Mouse (Mus musculus): Measurements from ENCODE around the gene Plekhg1. TPM values are rescaled to one million over a fixed set of nuclear protein-coding genes. Genes with fewer than 3 reads are reported as not detected.
A peak's percentile ranks its signal among the peaks of the same experiment; 100 is the strongest.

The Plekhg1 gene
- polyA plus RNA-seq, 1 experiment = 8.7 TPM

GRCm38 (mm10) chr10:3740504-3741388 is 582 bp downstream of the Plekhg1 start:
- H3K27ac ChIP-seq (ENCODE audit: insufficient read depth, low read length) = 0 out of 2 replicates have a peak overlapping the region, but pooled peaks have one; percentile 0
- H3K4me1 ChIP-seq (ENCODE audit: control insufficient read depth, insufficient read depth, low read length) = no peaks in the 10 kb centered on the region
- peak overlapping the region; percentile 57 for H3K4me3 ChIP-seq (ENCODE audit: insufficient read depth, low read length)
- TF ChIP-seq POLR2A (IDR thresholded peaks at IDR 0.05; ENCODE audit: low read depth, low read length) (0 out of 2 replicates have a peak, but pooled peaks have one; percentile 15), CTCF (IDR thresholded peaks at IDR 0.05; ENCODE audit: borderline replicate concordance, insufficient read depth, low read length) (no peak)

- Histone ChIP-seq H3K4me3 (ENCODE audit: insufficient read depth, low read length) (no peak overlapping the region), H3K4me1 (ENCODE audit: control insufficient read depth, insufficient read depth, low read length) (no peaks in the 10 kb centered on the region; the same call in 1 of the 2 replicates), H3K27ac (ENCODE audit: insufficient read depth, low read length) (no peak overlapping the region)
- no peak for TF ChIP-seq CTCF (IDR thresholded peaks at IDR 0.05; ENCODE audit: borderline replicate concordance, insufficient read depth, low read length)
- TF ChIP-seq POLR2A (IDR thresholded peaks at IDR 0.05; ENCODE audit: low read depth, low read length) = no peak
Measured at GRCm38 (mm10) chr10:3741791-3742190, 1.6 kb downstream of the Plekhg1 start.

- H3K4me1 ChIP-seq (ENCODE audit: control insufficient read depth, insufficient read depth, low read length) = no peaks in the 10 kb centered on the region; the same call in 1 of the 2 replicates
Measured at GRCm38 (mm10) chr10:3743069-3743468, 2.9 kb downstream of the Plekhg1 start.

GRCm38 (mm10) chr10:3743826-3744225 is 3.7 kb downstream of the Plekhg1 start:
- Histone ChIP-seq H3K4me3 (ENCODE audit: insufficient read depth, low read length) (no peak overlapping the region), H3K27ac (ENCODE audit: insufficient read depth, low read length) (no peak overlapping the region), H3K4me1 (ENCODE audit: control insufficient read depth, insufficient read depth, low read length) (no peaks in the 10 kb centered on the region; the same call in 1 of the 2 replicates)
- TF ChIP-seq POLR2A (IDR thresholded peaks at IDR 0.05; ENCODE audit: low read depth, low read length) (no peak), CTCF (IDR thresholded peaks at IDR 0.05; ENCODE audit: borderline replicate concordance, insufficient read depth, low read length) (no peak)

More at GRCm38 (mm10) chr10:3743069-3743468, 2.9 kb downstream of the Plekhg1 start:
- Histone ChIP-seq H3K27ac (ENCODE audit: insufficient read depth, low read length) (no peak overlapping the region), H3K4me3 (ENCODE audit: insufficient read depth, low read length) (no peak overlapping the region)
- TF ChIP-seq CTCF (IDR thresholded peaks at IDR 0.05; ENCODE audit: borderline replicate concordance, insufficient read depth, low read length) (no peak), POLR2A (IDR thresholded peaks at IDR 0.05; ENCODE audit: low read depth, low read length) (no peak)

GRCm38 (mm10) chr10:3746794-3747518 is 6.8 kb downstream of the Plekhg1 start:
- no peak overlapping the region for H3K4me3 ChIP-seq (ENCODE audit: insufficient read depth, low read length)
- no peak overlapping the region for H3K27ac ChIP-seq (ENCODE audit: insufficient read depth, low read length)
- H3K4me1 ChIP-seq (ENCODE audit: control insufficient read depth, insufficient read depth, low read length) = no peaks in the 10 kb centered on the region; the same call in 1 of the 2 replicates
- TF ChIP-seq POLR2A (IDR thresholded peaks at IDR 0.05; ENCODE audit: low read depth, low read length) (no peak), CTCF (IDR thresholded peaks at IDR 0.05; ENCODE audit: borderline replicate concordance, insufficient read depth, low read length) (no peak)

- Histone ChIP-seq H3K27ac (ENCODE audit: insufficient read depth, low read length) (no peak overlapping the region), H3K4me3 (ENCODE audit: insufficient read depth, low read length) (no peak overlapping the region), H3K4me1 (ENCODE audit: control insufficient read depth, insufficient read depth, low read length) (no peaks in the 10 kb centered on the region; the same call in 1 of the 2 replicates)
- TF ChIP-seq POLR2A (IDR thresholded peaks at IDR 0.05; ENCODE audit: low read depth, low read length) (no peak), CTCF (IDR thresholded peaks at IDR 0.05; ENCODE audit: borderline replicate concordance, insufficient read depth, low read length) (no peak)
Measured at GRCm38 (mm10) chr10:3749580-3749979, 9.4 kb downstream of the Plekhg1 start.

GRCm38 (mm10) chr10:3761992-3762391 is 21.8 kb downstream of the Plekhg1 start:
- no peak for TF ChIP-seq POLR2A (IDR thresholded peaks at IDR 0.05; ENCODE audit: low read depth, low read length)
- TF ChIP-seq CTCF (IDR thresholded peaks at IDR 0.05; ENCODE audit: borderline replicate concordance, insufficient read depth, low read length) = no peak
- H3K27ac ChIP-seq (ENCODE audit: insufficient read depth, low read length) = no peak overlapping the region
- no peak overlapping the region for H3K4me3 ChIP-seq (ENCODE audit: insufficient read depth, low read length)
- no peaks in the 10 kb centered on the region for H3K4me1 ChIP-seq (ENCODE audit: control insufficient read depth, insufficient read depth, low read length)

- Histone ChIP-seq H3K4me3 (ENCODE audit: insufficient read depth, low read length) (no peak overlapping the region), H3K4me1 (ENCODE audit: control insufficient read depth, insufficient read depth, low read length) (no peaks in the 10 kb centered on the region), H3K27ac (ENCODE audit: insufficient read depth, low read length) (no peak overlapping the region)
- TF ChIP-seq CTCF (IDR thresholded peaks at IDR 0.05; ENCODE audit: borderline replicate concordance, insufficient read depth, low read length) (no peak), POLR2A (IDR thresholded peaks at IDR 0.05; ENCODE audit: low read depth, low read length) (no peak)
Measured at GRCm38 (mm10) chr10:3763199-3763598, 23.0 kb downstream of the Plekhg1 start.

- no peak overlapping the region for H3K27ac ChIP-seq (ENCODE audit: insufficient read depth, low read length)
- no peak overlapping the region for H3K4me3 ChIP-seq (ENCODE audit: insufficient read depth, low read length)
- no peaks in the 10 kb centered on the region for H3K4me1 ChIP-seq (ENCODE audit: control insufficient read depth, insufficient read depth, low read length)
- TF ChIP-seq POLR2A (IDR thresholded peaks at IDR 0.05; ENCODE audit: low read depth, low read length) (no peak), CTCF (IDR thresholded peaks at IDR 0.05; ENCODE audit: borderline replicate concordance, insufficient read depth, low read length) (no peak)
Measured at GRCm38 (mm10) chr10:3769131-3769530, 29.0 kb downstream of the Plekhg1 start.
